Mouse (Mus musculus) megakaryocyte, embryonic 14.5 days (primary cell): Measurements from ENCODE around the gene Zfp982.

Experiments used
- FLI1 ChIP-seq: IDR thresholded peaks from 2 replicates; pipeline ENCODE4 v1.6.1; 2012; ENCODE audit warnings: low read length, inconsistent platforms, mixed read lengths
- GATA1 ChIP-seq: IDR thresholded peaks from 3 replicates; pipeline ENCODE4 v1.6.1; 2012; ENCODE audit warnings: mixed read lengths, low read length, inconsistent platforms, borderline replicate concordance

DNA sequence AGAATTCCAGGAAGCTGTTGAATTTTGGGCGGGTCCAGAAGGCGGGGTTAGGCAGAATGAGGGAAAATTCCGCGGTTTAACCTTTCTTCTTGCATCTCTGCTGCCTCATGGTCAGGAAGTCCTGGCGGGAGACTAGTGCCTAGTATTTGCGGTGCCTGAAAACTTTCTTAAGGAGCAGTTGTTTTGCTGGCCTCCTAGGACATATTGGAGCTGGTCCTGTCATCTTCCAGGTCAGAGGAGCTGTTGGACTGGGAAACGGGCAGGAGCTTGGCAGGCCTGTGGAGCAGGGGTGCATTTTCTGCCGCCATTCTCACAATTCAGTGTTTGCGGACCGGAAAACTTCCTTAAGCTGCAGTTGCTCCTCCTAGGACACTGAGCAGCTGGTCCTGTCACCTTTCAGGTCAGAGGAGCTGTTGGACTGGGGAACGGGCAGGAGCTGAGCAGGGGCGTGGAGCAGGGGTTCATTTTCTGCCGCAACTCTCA lies 43.1 kb upstream of the Zfp982 start:
- TF ChIP-seq GATA1 (no peak), FLI1 (no peak)
